Mouse (Mus musculus) MEL (cell line): Measurements from ENCODE around the gene Camta1. TPM values are rescaled to one million over a fixed set of nuclear protein-coding genes. Genes with fewer than 3 reads are reported as not detected.

Source experiments
- DNase-seq: peaks from one replicate; pipeline ENCODE4 v3.0.0; 2011; ENCODE audit warnings: low read depth, low spot score
- H3K27ac ChIP-seq: 2 replicates; pipeline ENCODE4 v1.5.1; 2012; ENCODE audit warnings: low read depth, mild to moderate bottlenecking, control low read depth, low read length, moderate library complexity; ENCODE audit not compliant: control insufficient read depth
- H3K27me3 ChIP-seq, 2 experiments: fragments of 150-350 bp in 1 of 2; sonication (generic) in 1 of 2; 2 replicates each; pipeline ENCODE4 v1.6.1; 2012; ENCODE audit warnings: low read length in 2 of 2, mild to moderate bottlenecking in 2 of 2, improper control_type of control experiment in 1 of 2, moderate library complexity in 1 of 2; ENCODE audit not compliant: insufficient read depth in 2 of 2, control insufficient read depth in 1 of 2
- H3K36me3 ChIP-seq, 2 experiments: 2 replicates each; pipeline ENCODE4 v1.6.1; 2012 to 2014; ENCODE audit warnings: low read length in 2 of 2, improper control_type of control experiment in 1 of 2, inconsistent platforms in 1 of 2, mild to moderate bottlenecking in 1 of 2; ENCODE audit not compliant: insufficient read depth in 2 of 2, control insufficient read depth in 1 of 2
- H3K4me1 ChIP-seq, 2 experiments: fragments of 150-350 bp in 1 of 2; sonication (generic) in 1 of 2; 2 replicates each; pipeline ENCODE4 v1.6.1; 2012; ENCODE audit warnings: low read length in 2 of 2, improper control_type of control experiment in 1 of 2, mild to moderate bottlenecking in 1 of 2; ENCODE audit not compliant: insufficient read depth in 2 of 2, control insufficient read depth in 1 of 2
- H3K4me3 ChIP-seq, 2 experiments: fragments of 150-350 bp in 1 of 2; sonication (generic) in 1 of 2; 2 replicates each; pipeline ENCODE4 v1.5.1; 2012; ENCODE audit warnings: low read depth in 2 of 2, low read length in 2 of 2, mild to moderate bottlenecking in 2 of 2, moderate library complexity in 2 of 2, control low read depth in 1 of 2, improper control_type of control experiment in 1 of 2; ENCODE audit not compliant: control insufficient read depth in 1 of 2, insufficient read depth in 1 of 2
- H3K79me2 ChIP-seq: 2 replicates; pipeline ENCODE4 v1.6.1; 2012; ENCODE audit warnings: mild to moderate bottlenecking, low read length, moderate library complexity; ENCODE audit not compliant: control insufficient read depth, poor library complexity, insufficient read depth
- H3K9ac ChIP-seq: 2 replicates; pipeline ENCODE4 v1.6.1; 2012; ENCODE audit warnings: low read depth, mild to moderate bottlenecking, control low read depth, low read length, moderate library complexity; ENCODE audit not compliant: control insufficient read depth, poor library complexity, severe bottlenecking
- H3K9me3 ChIP-seq: fragments of 150-350 bp; sonication (generic); replicated peaks from 2 replicates; pipeline ENCODE4 v1.6.1; 2012; ENCODE audit warnings: mild to moderate bottlenecking, low read length, improper control_type of control experiment, moderate library complexity; ENCODE audit not compliant: insufficient read depth
- BHLHE40 ChIP-seq: IDR thresholded peaks from 2 replicates; pipeline ENCODE4 v1.6.1; 2012; ENCODE audit warnings: low read depth, mild to moderate bottlenecking, inconsistent platforms, low read length, improper control_type of control experiment, borderline replicate concordance
- CHD2 ChIP-seq: IDR thresholded peaks from 2 replicates; pipeline ENCODE4 v1.6.1; 2011; ENCODE audit warnings: low read length, improper control_type of control experiment
- CTCF ChIP-seq, 3 experiments: IDR thresholded peaks in 2 of 3; conservative IDR thresholded peaks in 1 of 3; 2 replicates each; pipeline ENCODE4 v1.5.1; 2011 to 2012; ENCODE audit warnings: low read length in 3 of 3, low read depth in 2 of 3, mild to moderate bottlenecking in 2 of 3, improper control_type of control experiment in 1 of 3, inconsistent platforms in 1 of 3, mixed read lengths in 1 of 3, moderate library complexity in 1 of 3; ENCODE audit not compliant: control insufficient read depth in 1 of 3, insufficient read depth in 1 of 3, poor library complexity in 1 of 3, severe bottlenecking in 1 of 3
- E2F4 ChIP-seq: IDR thresholded peaks from 2 replicates; pipeline ENCODE4 v1.6.1; 2011; ENCODE audit warnings: low read depth, low read length, improper control_type of control experiment, borderline replicate concordance
- ELF1 ChIP-seq: IDR thresholded peaks from 2 replicates; pipeline ENCODE4 v1.6.1; 2014; ENCODE audit warnings: low read depth, mild to moderate bottlenecking, inconsistent platforms, low read length, improper control_type of control experiment, moderate library complexity
- EP300 ChIP-seq, 2 experiments: IDR thresholded peaks; 2 replicates each; pipeline ENCODE4 v1.6.1; 2011; ENCODE audit warnings: improper control_type of control experiment in 2 of 2, low read length in 2 of 2, low read depth in 1 of 2, mild to moderate bottlenecking in 1 of 2
- GABPA ChIP-seq: IDR thresholded peaks from 2 replicates; pipeline ENCODE4 v1.6.1; 2012; ENCODE audit warnings: low read depth, mild to moderate bottlenecking, inconsistent platforms, low read length, improper control_type of control experiment, moderate library complexity
- JUND ChIP-seq: IDR thresholded peaks from 2 replicates; pipeline ENCODE4 v1.6.1; 2011; ENCODE audit warnings: low read depth, mild to moderate bottlenecking, improper control_type of control experiment, low read length
- KAT2A ChIP-seq: conservative IDR thresholded peaks from 2 replicates; pipeline ENCODE4 v1.6.1; 2012; ENCODE audit warnings: low read depth, low read length, improper control_type of control experiment, inconsistent platforms
- MAX ChIP-seq: IDR thresholded peaks from 2 replicates; pipeline ENCODE4 v1.6.1; 2011; ENCODE audit warnings: low read length, improper control_type of control experiment
- MEF2A ChIP-seq: IDR thresholded peaks from 2 replicates; pipeline ENCODE4 v1.6.1; 2014; ENCODE audit warnings: low read depth, mild to moderate bottlenecking, inconsistent platforms, low read length, improper control_type of control experiment; ENCODE audit not compliant: poor library complexity, insufficient replicate concordance, severe bottlenecking; ENCODE audit errors: extremely low read depth
- MXI1 ChIP-seq: IDR thresholded peaks from 2 replicates; pipeline ENCODE4 v1.6.1; 2011; ENCODE audit warnings: mild to moderate bottlenecking, low read depth, low read length, improper control_type of control experiment
- MYB ChIP-seq: IDR thresholded peaks from 2 replicates; pipeline ENCODE4 v1.6.1; 2011; ENCODE audit warnings: mild to moderate bottlenecking, low read depth, low read length, improper control_type of control experiment
- NELFE ChIP-seq: IDR thresholded peaks from 2 replicates; pipeline ENCODE4 v1.6.1; 2011; ENCODE audit warnings: low read depth, low read length, improper control_type of control experiment
- POLR2AphosphoS2 ChIP-seq: IDR thresholded peaks from 2 replicates; pipeline ENCODE4 v1.6.1; 2011; ENCODE audit warnings: low read length, improper control_type of control experiment
- POLR2AphosphoS5 ChIP-seq: IDR thresholded peaks from 2 replicates; pipeline ENCODE4 v1.6.1; 2012; ENCODE audit warnings: low read depth, borderline replicate concordance, mild to moderate bottlenecking, inconsistent platforms, low read length, moderate library complexity, mixed read lengths
- RAD21 ChIP-seq: IDR thresholded peaks from 2 replicates; pipeline ENCODE4 v1.6.1; 2011; ENCODE audit warnings: mild to moderate bottlenecking, low read depth, low read length, improper control_type of control experiment
- SMC3 ChIP-seq: IDR thresholded peaks from 2 replicates; pipeline ENCODE4 v1.6.1; 2011; ENCODE audit warnings: low read depth, low read length, improper control_type of control experiment
- TCF12 ChIP-seq: IDR thresholded peaks from 2 replicates; pipeline ENCODE4 v1.6.1; 2014; ENCODE audit warnings: low read depth, mild to moderate bottlenecking, inconsistent platforms, low read length, improper control_type of control experiment, moderate library complexity
- UBTF ChIP-seq: IDR thresholded peaks from 2 replicates; pipeline ENCODE4 v1.6.1; 2012; ENCODE audit warnings: low read depth, mild to moderate bottlenecking, inconsistent platforms, low read length, improper control_type of control experiment, moderate library complexity, borderline replicate concordance; ENCODE audit not compliant: insufficient read depth
- USF1 ChIP-seq: IDR thresholded peaks from 2 replicates; pipeline ENCODE4 v1.6.1; 2014; ENCODE audit warnings: low read depth, mild to moderate bottlenecking, inconsistent platforms, low read length, improper control_type of control experiment, moderate library complexity
- ZC3H11A ChIP-seq: IDR thresholded peaks from 2 replicates; pipeline ENCODE4 v1.6.1; 2012; ENCODE audit warnings: low read depth, mild to moderate bottlenecking, inconsistent platforms, low read length, improper control_type of control experiment
- ZMIZ1 ChIP-seq: IDR thresholded peaks from 2 replicates; pipeline ENCODE4 v1.6.1; 2012; ENCODE audit warnings: low read depth, mild to moderate bottlenecking, inconsistent platforms, low read length, improper control_type of control experiment, moderate library complexity
- polyA plus RNA-seq, 2 experiments: library from polyadenylated mRNA; stranded (reverse) in 1 of 2; unstranded in 1 of 2; fragments of >175 nt in 1 of 2; fragments of >200 nt in 1 of 2; gene quantifications; 2 replicates each; pipeline versions ENCODE4 v1.2.1 to v1.2.4; 2012; ENCODE audit warnings: low replicate concordance in 2 of 2, low read depth in 1 of 2; ENCODE audit not compliant: insufficient read length in 2 of 2, insufficient read depth in 1 of 2, missing spikeins in 1 of 2
- total RNA-seq: library from RNA; depleted of rRNA; stranded (reverse); fragments of 300-350 nt; gene quantifications from 2 replicates; pipeline ENCODE4 v1.2.3, GENCODE M21; 2012

Camta1 gene
- total and polyA plus RNA-seq, 3 experiments: 28.2 to 87.5 TPM; not detected in 1

DNA sequence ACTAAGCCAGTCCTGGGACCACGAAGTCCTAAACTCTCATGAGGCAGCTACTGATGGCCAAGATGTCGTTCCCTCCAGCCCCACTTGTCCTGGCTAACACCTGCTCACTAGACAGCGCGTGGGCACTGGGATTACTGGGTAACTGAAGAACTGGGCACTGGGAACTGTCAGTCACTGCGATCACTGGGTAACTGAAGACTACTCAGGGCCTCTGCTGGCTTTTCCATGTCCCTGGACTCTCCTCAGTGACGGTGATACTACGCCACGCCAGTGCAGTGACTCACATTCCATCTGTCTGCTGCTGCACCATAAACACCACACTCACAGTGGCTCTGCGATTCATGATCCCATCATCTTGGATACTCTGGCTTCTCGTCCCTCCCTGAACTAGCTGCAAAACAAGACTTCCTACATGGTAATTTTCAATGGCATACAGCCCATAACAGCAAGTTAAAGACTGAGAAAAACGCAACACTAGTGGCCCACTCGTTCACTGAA, 81.7 kb downstream of the Camta1 start:
- H3K4me3 ChIP-seq: no peak overlapping the region
- H3K79me2 ChIP-seq: no peaks in the 10 kb centered on the region
- DNase-seq: no peak
- H3K9me3 ChIP-seq: no peaks in the 10 kb centered on the region
- no peaks in the 10 kb centered on the region for H3K4me1 ChIP-seq
- TF ChIP-seq MXI1 (no peak), MAX (no peak), POLR2AphosphoS2 (no peak), POLR2AphosphoS5 (no peak), UBTF (no peak), ZMIZ1 (no peak), JUND (no peak), ZC3H11A (no peak), USF1 (no peak), NELFE (no peak), CHD2 (no peak), RAD21 (no peak), MEF2A (no peak), TCF12 (no peak), BHLHE40 (no peak), CTCF (IDR thresholded peaks at IDR 0.05 in 2 of 3, conservative IDR thresholded peaks at IDR 0.05 in 1 of 3; ENCODE audit: control insufficient read depth in 1 of 3, insufficient read depth in 1 of 3, low read depth in 2 of 3, low read length in 3 of 3, poor library complexity in 1 of 3, severe bottlenecking in 1 of 3) (no peak), ELF1 (no peak), KAT2A (no peak), MYB (no peak)
- TF ChIP-seq, all 39 proteins: peak for 0
- Histone ChIP-seq H3K27me3 (no peaks in the 10 kb centered on the region), H3K27ac (no peak overlapping the region), H3K9ac (no peak overlapping the region), H3K36me3 (peaks cover 0 to 3% of the 10 kb centered on the region in 2 experiments; a peak in 1 of 4 replicates)

DNA sequence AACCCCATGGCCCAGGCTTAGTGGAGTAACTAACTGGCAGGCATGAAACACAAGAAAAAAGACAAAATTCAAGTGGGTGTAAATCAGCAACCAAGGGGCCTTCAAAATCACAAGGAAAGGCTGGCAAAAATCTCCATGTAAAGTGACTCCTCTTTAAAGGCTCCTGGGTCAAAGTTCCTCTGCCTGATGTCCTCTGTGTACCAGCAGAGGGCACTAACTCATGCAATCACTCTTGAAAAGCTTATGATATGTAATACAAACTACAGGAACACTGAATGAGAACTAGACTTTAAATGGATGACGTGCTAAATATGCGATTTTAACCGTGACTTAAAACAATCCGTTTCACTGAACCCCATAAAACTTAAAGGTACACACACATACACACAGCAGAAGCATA, 83.2 kb downstream of the Camta1 start:
- Histone ChIP-seq H3K4me3 (no peak overlapping the region), H3K4me1 (no peaks in the 10 kb centered on the region), H3K27me3 (no peaks in the 10 kb centered on the region)
- peak; percentile 56 for DNase-seq
- no peak for TF ChIP-seq GABPA
- 0 out of 2 replicates have a peak, but pooled peaks have one; percentile 13 for TF ChIP-seq ZC3H11A
- TF ChIP-seq SMC3: peak; percentile 66
- peak; percentile 30 for TF ChIP-seq RAD21
- no peak for TF ChIP-seq ZMIZ1
- no peak for TF ChIP-seq EP300 (IDR thresholded peaks at IDR 0.05; ENCODE audit: low read depth in 1 of 2, low read length in 2 of 2)
- TF ChIP-seq CTCF (IDR thresholded peaks at IDR 0.05 in 2 of 3, conservative IDR thresholded peaks at IDR 0.05 in 1 of 3; ENCODE audit: control insufficient read depth in 1 of 3, insufficient read depth in 1 of 3, low read depth in 2 of 3, low read length in 3 of 3, poor library complexity in 1 of 3, severe bottlenecking in 1 of 3): peak; percentile 46 to 71 (median 58)
- TF ChIP-seq MYB: no peak
- no peak for TF ChIP-seq E2F4
- TF ChIP-seq, all 39 proteins: peak for 4
- H3K79me2 ChIP-seq: no peaks in the 10 kb centered on the region
- no peak overlapping the region for H3K9ac ChIP-seq
- H3K9me3 ChIP-seq: no peaks in the 10 kb centered on the region
- no peak overlapping the region for H3K27ac ChIP-seq
- peaks cover 0 to 3% of the 10 kb centered on the region in 2 experiments; a peak in 1 of 4 replicates for H3K36me3 ChIP-seq
